11 mouse cellular contexts compared by ENCODE assay signal in genomic region chr10:59886081-59886466, GRCm38 (mm10).
"Had no signal": no experiment of that assay in that cellular context is flagged by ENCODE, and none has a peak within 500 bp of the region (broad histone marks: within the 10 kb centered on the region; RNA-seq: fewer than 3 reads in every experiment).

No protein-coding gene starts in this region.

- DNase-seq: kidney, adult 18-20 months; kidney, postnatal 14 days; lung, postnatal 14 days; midbrain, embryonic 14.5 days; thymus, postnatal 36 days had no signal

- H3K9me3 ChIP-seq: kidney, embryonic 15.5 days; limb, embryonic 12.5 days; lung, embryonic 15.5 days; midbrain, embryonic 10.5 days; neural tube, embryonic 15.5 days had no signal

- H3K4me2 ChIP-seq: kidney, embryonic 15.5 days; limb, embryonic 12.5 days; lung, embryonic 15.5 days; neural tube, embryonic 15.5 days had no signal

- H3K27ac ChIP-seq: kidney, embryonic 15.5 days; limb, embryonic 12.5 days; lung, embryonic 15.5 days; midbrain, embryonic 10.5 days; neural tube, embryonic 15.5 days had no signal

- H3K4me3 ChIP-seq: kidney, embryonic 15.5 days; limb, embryonic 12.5 days; lung, embryonic 15.5 days; midbrain, embryonic 10.5 days; myocyte; neural tube, embryonic 15.5 days had no signal

- H3K27me3 ChIP-seq: kidney, embryonic 15.5 days; limb, embryonic 12.5 days; lung, embryonic 15.5 days; neural tube, embryonic 15.5 days had no signal

- H3K9ac ChIP-seq: kidney, embryonic 15.5 days; limb, embryonic 12.5 days; lung, embryonic 15.5 days; neural tube, embryonic 15.5 days had no signal
